Mouse (Mus musculus) urinary bladder, postnatal 10 days (tissue): Measurements from ENCODE around the gene Kdm2a.
A peak's percentile ranks its signal among the peaks of the same experiment; 100 is the strongest.

Experiments
- DNase-seq: peaks from one replicate; pipeline ENCODE4 v3.0.0; 2022; ENCODE audit warnings: low spot score

The Kdm2a gene

GRCm38 (mm10) chr19:4299126-4299525, 99.0 kb downstream of the Kdm2a start:
- no peak for DNase-seq

DNA sequence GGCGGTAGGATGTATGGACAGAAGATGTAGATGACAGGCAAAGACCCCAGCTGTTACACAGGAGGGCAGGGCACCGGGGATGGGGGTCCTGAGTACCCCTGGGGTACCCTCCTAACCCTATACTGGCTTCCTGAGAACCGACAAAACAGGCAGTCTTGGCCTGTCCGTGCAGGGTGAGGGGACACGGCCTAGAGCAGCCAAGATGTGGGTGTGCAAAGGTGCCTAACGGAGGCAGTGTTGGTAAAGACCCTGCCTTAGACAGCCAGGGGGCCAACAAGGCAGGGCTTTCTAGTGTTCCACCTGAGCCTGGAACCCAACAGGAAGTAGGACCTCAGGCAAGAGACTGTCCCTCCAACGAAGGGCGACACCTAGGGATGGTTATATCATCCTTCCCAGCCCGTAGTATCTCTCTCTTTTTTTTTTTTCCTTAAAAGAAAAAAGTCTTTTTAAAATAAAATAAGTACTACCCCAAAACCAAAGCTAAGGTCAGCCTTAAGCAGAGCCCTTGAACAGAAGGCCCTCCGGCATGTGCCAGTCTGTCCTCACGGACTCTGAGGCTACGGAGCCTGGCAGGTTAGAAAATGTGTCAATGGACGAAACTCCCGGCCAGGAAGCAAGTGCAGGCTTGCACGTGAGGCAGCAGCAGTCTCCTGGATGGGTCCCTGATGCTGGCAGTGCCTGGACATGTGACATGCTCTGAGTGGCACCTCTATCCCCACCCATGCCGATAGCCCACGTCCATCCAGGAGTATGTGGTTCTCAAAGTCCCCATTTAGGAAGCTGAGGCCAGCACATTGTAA, 99.6 kb downstream of the Kdm2a start:
- no peak for DNase-seq

- DNase-seq, result no peak
These were observed 100.2 kb downstream of the Kdm2a start for GRCm38 (mm10) chr19:4297851-4298250.

DNA sequence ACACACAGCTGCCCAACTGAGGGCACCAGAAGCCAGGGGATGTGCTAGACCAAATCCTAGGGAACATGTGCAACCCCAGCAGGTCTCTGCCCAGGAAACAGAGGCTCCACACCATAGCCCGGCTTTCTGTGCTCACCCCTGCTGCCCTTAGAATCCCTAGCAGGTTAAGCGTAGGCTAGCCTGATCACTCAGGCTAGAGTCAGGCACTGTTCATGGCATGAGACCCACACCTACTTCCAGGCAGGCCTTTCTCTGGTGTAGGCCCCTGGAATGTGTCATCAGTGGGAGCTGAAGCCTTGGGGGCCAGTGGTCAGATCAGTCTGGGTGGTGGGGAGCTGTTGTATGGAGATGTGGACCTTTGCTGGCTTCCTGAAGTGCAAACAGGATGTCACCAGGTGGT, 101.5 kb downstream of the Kdm2a start:
- DNase-seq, result no peak

GRCm38 (mm10) chr19:4295391-4295790, 102.7 kb downstream of the Kdm2a start:
- no peak for DNase-seq

DNA sequence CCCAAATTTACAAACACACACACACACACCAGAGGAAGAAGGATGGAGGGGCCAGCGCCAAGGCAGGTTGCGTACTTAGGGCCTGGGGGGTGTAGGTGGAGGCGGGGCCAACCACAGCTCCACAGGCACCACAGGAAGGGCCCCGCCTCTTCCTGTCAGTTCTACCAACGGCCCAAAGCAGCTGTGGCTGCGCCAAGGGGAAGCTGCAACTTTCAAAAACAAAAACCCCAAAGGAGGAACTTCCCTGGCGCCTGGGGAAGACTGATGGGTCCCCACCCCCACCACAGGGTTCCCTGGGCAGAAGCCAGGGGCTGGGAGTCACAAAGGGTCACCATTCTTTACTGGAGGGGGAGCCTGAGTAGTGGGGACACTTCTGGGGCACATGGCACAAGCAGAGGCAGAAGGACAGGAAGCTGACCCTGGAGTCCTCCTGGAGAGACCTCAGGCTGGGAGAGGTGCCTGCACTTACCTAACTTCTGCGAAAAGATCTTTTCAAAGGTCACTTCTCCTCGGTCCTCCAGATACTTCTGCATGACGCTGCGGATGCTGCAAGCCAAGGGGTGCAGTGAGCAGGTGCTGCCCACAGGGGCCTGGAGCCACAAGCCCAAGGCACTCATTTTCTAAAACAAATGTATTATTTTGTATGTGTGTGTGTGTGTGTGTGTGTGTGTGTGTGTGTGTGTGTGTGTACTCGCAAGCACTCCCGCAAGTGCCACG, 103.5 kb downstream of the Kdm2a start:
- no peak for DNase-seq

GRCm38 (mm10) chr19:4291161-4291560, 106.9 kb downstream of the Kdm2a start:
- no peak for DNase-seq

- DNase-seq, result no peak
These were observed 107.3 kb downstream of the Kdm2a start for GRCm38 (mm10) chr19:4290749-4291148.

DNA sequence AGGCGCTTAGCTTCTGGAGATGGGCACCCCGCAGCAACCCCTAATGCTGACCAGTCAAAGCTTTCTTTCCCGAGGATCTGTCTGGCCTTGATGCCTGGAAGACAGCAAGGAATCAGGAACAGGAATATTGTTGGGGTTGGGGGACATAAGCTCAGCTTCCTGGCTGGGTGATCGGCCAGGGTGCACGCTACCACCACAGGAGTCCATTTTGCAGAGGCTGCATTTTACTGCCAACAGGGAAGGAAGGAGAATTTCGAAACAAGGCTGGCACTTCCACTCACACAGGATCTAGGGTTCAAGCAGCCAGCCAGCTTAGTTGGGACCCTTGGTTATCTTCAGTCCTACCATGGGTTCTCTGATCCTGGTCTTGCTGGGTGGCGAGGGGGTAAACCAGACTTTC, 114.4 kb downstream of the Kdm2a start:
- no peak for DNase-seq

DNA sequence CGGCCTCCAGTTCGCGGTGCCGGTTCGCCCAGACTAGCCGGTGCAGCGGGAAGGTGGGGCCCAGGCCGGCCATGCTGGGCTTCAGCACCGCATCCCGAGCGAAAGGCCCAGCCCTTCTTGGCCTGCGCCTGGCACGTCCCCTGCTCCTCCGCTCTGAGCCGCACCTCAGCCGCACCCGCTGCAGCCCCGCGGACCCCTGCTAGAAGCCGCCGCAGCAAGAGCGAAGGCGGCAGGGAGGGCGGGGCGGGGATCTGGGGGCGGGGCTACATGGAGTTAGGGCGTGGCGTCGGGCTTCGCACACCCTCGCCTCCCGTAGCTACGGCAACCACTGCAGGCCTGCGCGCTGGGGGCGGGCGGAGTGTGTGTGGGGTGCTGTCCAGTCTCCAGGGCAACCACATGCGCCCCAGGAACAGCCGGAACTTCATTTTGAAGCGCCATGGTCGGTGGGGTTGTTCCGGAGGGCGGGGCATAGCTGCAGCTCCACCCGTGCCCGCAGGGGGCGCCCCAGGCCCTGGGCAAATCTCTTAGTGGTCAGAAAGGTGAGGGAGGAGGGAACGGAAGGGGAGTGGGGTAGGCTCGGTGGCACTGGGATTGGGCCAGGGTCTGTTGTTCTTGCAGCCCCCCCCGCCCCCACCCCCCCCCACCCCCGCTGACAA, 115.1 kb downstream of the Kdm2a start, which contains the start of gene Ankrd13d:
TSS of gene Ankrd13d (minus strand) at position 240 of the 656 bp plus-strand sequence.
- peak; percentile 56 for DNase-seq

DNA sequence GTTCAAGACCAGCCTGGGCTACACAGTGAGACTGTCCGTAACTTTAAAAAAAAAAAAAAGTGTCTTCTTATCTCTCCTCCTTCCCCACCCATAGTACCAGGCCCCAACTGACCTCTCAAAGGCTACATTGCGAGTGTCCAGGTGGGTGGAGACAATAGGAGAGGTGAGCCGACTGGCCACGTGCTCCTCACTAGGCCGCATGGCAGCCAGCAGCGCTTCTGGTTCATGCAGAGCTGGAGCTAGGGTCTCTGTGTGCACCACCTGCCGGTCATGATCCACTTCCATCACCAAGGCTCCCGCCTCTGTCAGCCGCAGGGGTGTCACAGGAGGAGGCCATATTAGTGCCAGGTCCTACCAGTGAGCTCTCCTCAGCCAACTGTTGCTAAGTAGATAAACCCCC, 117.7 kb downstream of the Kdm2a start:
- no peak for DNase-seq

GRCm38 (mm10) chr19:4279487-4279886, 118.6 kb downstream of the Kdm2a start:
- no peak for DNase-seq

GRCm38 (mm10) chr19:4270972-4271371, 127.1 kb downstream of the Kdm2a start:
- DNase-seq, result no peak

- DNase-seq, result no peak
These were observed 127.9 kb downstream of the Kdm2a start for GRCm38 (mm10) chr19:4270187-4270586.

- no peak for DNase-seq
These were observed 129.3 kb downstream of the Kdm2a start, which contains the start of gene Ssh3 for GRCm38 (mm10) chr19:4268566-4269361. Ssh3 (minus strand) TSS chr19:4269180.

- no peak for DNase-seq
These were observed 132.1 kb downstream of the Kdm2a start for GRCm38 (mm10) chr19:4265956-4266355.
